Mouse (Mus musculus) embryo, embryonic 10.5 days (tissue): ENCODE results near the gene Cdk14.

ENCODE experiments used
- DNase-seq: peaks from one replicate; pipeline ENCODE4 v3.0.0-alpha.2; 2015; ENCODE audit warnings: low spot score

Cdk14 gene

GRCm38 (mm10) chr5:4786816-4787215 is 633.3 kb downstream of the Cdk14 start:
- DNase-seq, result no peak

- DNase-seq, result no peak
Observed at GRCm38 (mm10) chr5:4778274-4778673, 641.8 kb downstream of the Cdk14 start.

GRCm38 (mm10) chr5:4776495-4776894 is 643.6 kb downstream of the Cdk14 start:
- DNase-seq, result peak; percentile 50

- peak; percentile 58 for DNase-seq
Observed at GRCm38 (mm10) chr5:4773090-4773772, 646.9 kb downstream of the Cdk14 start.

GRCm38 (mm10) chr5:4770609-4771008 is 649.5 kb downstream of the Cdk14 start:
- no peak for DNase-seq

- no peak for DNase-seq
Observed at GRCm38 (mm10) chr5:4767896-4768295, 652.2 kb downstream of the Cdk14 start.

GRCm38 (mm10) chr5:4766719-4767118 is 653.4 kb downstream of the Cdk14 start:
- no peak for DNase-seq

GRCm38 (mm10) chr5:4761891-4762290 is 658.2 kb downstream of the Cdk14 start:
- no peak for DNase-seq

GRCm38 (mm10) chr5:4758331-4759080 is 661.6 kb downstream of the Cdk14 start:
- DNase-seq, result peak; percentile 67

GRCm38 (mm10) chr5:4757902-4758301 is 662.2 kb downstream of the Cdk14 start, which contains the start of gene Fzd1:
Gene Fzd1 (minus strand): TSS chr5:4758035.
- DNase-seq, result peak; percentile 98

GRCm38 (mm10) chr5:4756871-4757711 is 663.0 kb downstream of the Cdk14 start:
- DNase-seq, result peak; percentile 74

GRCm38 (mm10) chr5:4756001-4756681 is 664.0 kb downstream of the Cdk14 start:
- peak; percentile 40 for DNase-seq

- peak; percentile 17 for DNase-seq
Observed at GRCm38 (mm10) chr5:4755326-4755725, 664.8 kb downstream of the Cdk14 start.

- peak; percentile 60 for DNase-seq
Observed at GRCm38 (mm10) chr5:4754701-4755281, 665.3 kb downstream of the Cdk14 start.
